Mouse (Mus musculus) heart, embryonic 12.5 days (tissue): Measurements from ENCODE around the gene Olfr1009. TPM values are rescaled to one million over a fixed set of nuclear protein-coding genes. Genes with fewer than 3 reads are reported as not detected.

Experiments used
- polyA plus RNA-seq: library from polyadenylated mRNA; unstranded; fragments of >200 nt; fragmentation: Nextera tagmentation; extraction: Ambion mirVana; gene quantifications from 2 replicates; pipeline ENCODE4 v1.2.1, GENCODE M21; 2016

Olfr1009 gene
- polyA plus RNA-seq, 1 experiment from 2014 or later: not detected

Other genes starting within 250 kb of the Olfr1009 start
- not detected in 2 replicates for gene 4833423E24Rik, start 196.4 kb upstream of the Olfr1009 start, polyA plus RNA-seq
- not detected in 2 replicates for gene Olfr996, start 136.2 kb upstream of the Olfr1009 start, polyA plus RNA-seq
- not detected in 2 replicates for gene Olfr998, start 126.5 kb upstream of the Olfr1009 start, polyA plus RNA-seq
- not detected in 2 replicates for gene Olfr1000, start 103.5 kb upstream of the Olfr1009 start, polyA plus RNA-seq
- gene Olfr1002, start 64.7 kb upstream of the Olfr1009 start, polyA plus RNA-seq: not detected in 2 replicates
- gene Olfr154, start 51.0 kb upstream of the Olfr1009 start, polyA plus RNA-seq: not detected in 2 replicates
- gene Olfr1006, start 36.7 kb upstream of the Olfr1009 start, polyA plus RNA-seq: not detected in 2 replicates
- gene Olfr1008, start 26.0 kb upstream of the Olfr1009 start, polyA plus RNA-seq: not detected in 2 replicates
- not detected in 2 replicates for gene Olfr1012, start 47.3 kb downstream of the Olfr1009 start, polyA plus RNA-seq
- gene Olfr1013, start 51.7 kb downstream of the Olfr1009 start, polyA plus RNA-seq: not detected in 2 replicates
- not detected in 2 replicates for gene Olfr1014, start 57.3 kb downstream of the Olfr1009 start, polyA plus RNA-seq
- gene Olfr1015, start 66.6 kb downstream of the Olfr1009 start, polyA plus RNA-seq: not detected in 2 replicates
- not detected in 2 replicates for gene Olfr1016, start 87.1 kb downstream of the Olfr1009 start, polyA plus RNA-seq
- not detected in 2 replicates for gene Olfr1018, start 103.1 kb downstream of the Olfr1009 start, polyA plus RNA-seq
- gene Olfr1019, start 130.1 kb downstream of the Olfr1009 start, polyA plus RNA-seq: not detected in 2 replicates
- not detected in 2 replicates for gene Olfr1020, start 131.6 kb downstream of the Olfr1009 start, polyA plus RNA-seq
- not detected in 2 replicates for gene Olfr1022, start 153.2 kb downstream of the Olfr1009 start, polyA plus RNA-seq
- gene Olfr1023, start 170.2 kb downstream of the Olfr1009 start, polyA plus RNA-seq: not detected in 2 replicates
- not detected in 2 replicates for gene Olfr1024, start 189.6 kb downstream of the Olfr1009 start, polyA plus RNA-seq
- gene Olfr1025-ps1, start 199.8 kb downstream of the Olfr1009 start, polyA plus RNA-seq: not detected in 2 replicates
- gene Olfr1026, start 206.1 kb downstream of the Olfr1009 start, polyA plus RNA-seq: not detected in 2 replicates
- gene Olfr1028, start 235.0 kb downstream of the Olfr1009 start, polyA plus RNA-seq: not detected in 2 replicates